Mouse (Mus musculus) liver, adult 2 months (tissue): ENCODE data around the gene Slc15a2.

Experiments
- CTCF ChIP-seq: fragments of 200-500 bp; IDR thresholded peaks from 2 replicates; pipeline ENCODE4 v1.5.1; 2011; ENCODE audit warnings: low read depth, low read length, control low read depth
- POLR2A ChIP-seq: fragments of 200-500 bp; IDR thresholded peaks from 2 replicates; pipeline ENCODE4 v1.6.1; 2011; ENCODE audit warnings: low read length, control low read depth; ENCODE audit not compliant: insufficient read depth; ENCODE audit errors: extremely low read depth

DNA sequence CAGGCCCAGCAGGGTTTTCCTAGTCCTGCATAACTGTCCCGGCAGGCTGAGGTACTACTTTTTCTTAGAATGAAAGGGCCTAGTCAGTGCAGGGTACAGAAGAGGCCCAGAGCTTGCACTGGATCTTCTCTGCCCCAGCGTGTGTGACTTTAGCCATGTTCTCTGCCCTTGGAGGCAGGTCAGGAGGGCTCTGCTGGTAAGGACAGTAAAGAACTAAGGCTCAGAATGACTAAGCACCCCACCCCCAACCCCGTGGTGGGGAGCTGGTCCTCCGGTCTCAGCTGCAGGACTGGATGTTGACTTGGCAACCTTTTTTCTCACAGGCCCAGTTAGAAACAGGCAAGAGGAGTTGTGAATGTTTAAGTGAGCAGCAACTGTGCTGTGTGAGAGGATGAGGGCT lies 62.0 kb downstream of the Slc15a2 start:
- no peak for TF ChIP-seq POLR2A
- no peak for TF ChIP-seq CTCF
